Mouse (Mus musculus) bone marrow, adult 2 months (tissue): ENCODE results near the gene Mgat2.

Source experiments
- CTCF ChIP-seq: fragments of 200-500 bp; IDR thresholded peaks from 2 replicates; pipeline ENCODE4 v1.5.1; 2011; ENCODE audit warnings: low read length, control low read depth; ENCODE audit not compliant: control insufficient read depth, insufficient read depth
- POLR2A ChIP-seq: fragments of 200-500 bp; IDR thresholded peaks from 2 replicates; pipeline ENCODE4 v1.6.1; 2011; ENCODE audit warnings: low read depth, mild to moderate bottlenecking, control low read depth, low read length, borderline replicate concordance; ENCODE audit not compliant: control insufficient read depth

DNA sequence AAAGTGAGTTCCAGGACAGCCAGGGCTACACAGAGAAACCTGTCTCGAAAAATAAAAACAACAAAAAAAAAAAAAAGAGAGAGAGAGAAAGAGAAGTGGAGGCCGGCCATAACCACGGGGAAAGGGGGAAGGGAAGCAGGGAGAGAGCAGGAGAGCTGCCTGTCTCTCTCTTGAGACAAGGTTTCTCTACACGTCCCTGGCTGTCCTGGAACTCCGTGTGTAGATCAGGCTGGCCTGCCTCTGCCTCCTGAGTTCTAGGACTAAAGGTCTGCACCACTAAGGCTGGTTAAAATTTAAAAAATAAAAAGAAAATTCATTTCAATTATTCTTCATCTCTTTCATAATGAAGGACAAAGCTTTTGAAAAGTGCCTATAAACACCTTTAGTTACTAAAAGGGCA lies 7.4 kb downstream of the Mgat2 start:
- TF ChIP-seq CTCF, result no peak
- TF ChIP-seq POLR2A, result no peak
